Comparison of ENCODE assay signal across 8 mouse cellular contexts in genomic region chr9:31281011-31281662, GRCm38 (mm10). TPM values are rescaled to one million over a fixed set of nuclear protein-coding genes. Genes with fewer than 3 reads are reported as not detected.
DNase-seq lines count a peak whose midpoint lies in the region; ATAC-seq and TF ChIP-seq lines count a peak whose summit lies in the region.

No protein-coding gene starts in this region.

- H3K27ac ChIP-seq in intestine, postnatal 0 days (ENCODE audit: low read depth, low read length) = peak overlapping the region; percentile 98
- H3K27ac ChIP-seq in neural tube, embryonic 15.5 days (replicated peaks) = peak overlapping the region; percentile 100

- peak; percentile 60 for ATAC-seq in intestine, postnatal 0 days
- peak; percentile 68 for ATAC-seq in neural tube, embryonic 15.5 days (ENCODE audit: low FRiP score)

- no peaks in the 10 kb centered on the region; the same call in 1 of the 2 replicates for H3K4me1 ChIP-seq in intestine, postnatal 0 days (replicated peaks; ENCODE audit: control insufficient read depth, insufficient read depth, low read length)
- peaks cover 4% of the 10 kb centered on the region for H3K4me1 ChIP-seq in lung, adult 2 months (ENCODE audit: control insufficient read depth, insufficient read depth, low read length)
- peaks cover 25% of the 10 kb centered on the region for H3K4me1 ChIP-seq in neural tube, embryonic 15.5 days

- H3K36me3 ChIP-seq in intestine, postnatal 0 days (ENCODE audit: control insufficient read depth, insufficient read depth) = no peaks in the 10 kb centered on the region
- H3K36me3 ChIP-seq in neural tube, embryonic 15.5 days = no peaks in the 10 kb centered on the region

- H3K9ac ChIP-seq in intestine, postnatal 0 days (ENCODE audit: low read depth, low read length) = peak overlapping the region; percentile 95
- H3K9ac ChIP-seq in neural tube, embryonic 15.5 days (replicated peaks) = peak overlapping the region; percentile 96

- WGBS in intestine, postnatal 0 days = 0% methylated on average over 38 of the region's 63 CpGs
- WGBS in lung, adult 2 months = under 1% methylated on average over 63 of the region's 63 CpGs
- WGBS in neural tube, embryonic 15.5 days = under 1% methylated on average over 59 of the region's 63 CpGs

- peak overlapping the region; percentile 84 for H3K4me2 ChIP-seq in intestine, postnatal 0 days (replicated peaks; ENCODE audit: low read depth)
- H3K4me2 ChIP-seq in neural tube, embryonic 15.5 days = peak overlapping the region; percentile 79

- no peaks in the 10 kb centered on the region for H3K9me3 ChIP-seq in intestine, postnatal 0 days (ENCODE audit: control insufficient read depth)
- H3K9me3 ChIP-seq in neural tube, embryonic 15.5 days (replicated peaks) = no peaks in the 10 kb centered on the region

- peak overlapping the region; percentile 91 for H3K4me3 ChIP-seq in intestine, postnatal 0 days (ENCODE audit: low read depth, low read length)
- peak overlapping the region; percentile 97 for H3K4me3 ChIP-seq in lung, adult 2 months (replicated peaks; ENCODE audit: extremely low read depth, low read depth, low read length)
- peak overlapping the region; percentile 83 for H3K4me3 ChIP-seq in neural tube, embryonic 15.5 days (replicated peaks)

- H3K27me3 ChIP-seq in intestine, postnatal 0 days (replicated peaks; ENCODE audit: control insufficient read depth, insufficient read depth, low read length) = no peaks in the 10 kb centered on the region
- no peaks in the 10 kb centered on the region for H3K27me3 ChIP-seq in neural tube, embryonic 15.5 days (replicated peaks)

- no peak for TF ChIP-seq POLR2A in lung, adult 2 months (IDR thresholded peaks at IDR 0.05; ENCODE audit: borderline replicate concordance, extremely low read depth, low read depth, low read length)

- DNase-seq in urinary bladder, adult 2 months (ENCODE audit: low spot score) = peak; percentile 88
- DNase-seq in urinary bladder, postnatal 25 days (ENCODE audit: low spot score) = no peak
- DNase-seq in cerebellum, postnatal 25 days = peak; percentile 93 to 97
- peak; percentile 86 to 90 for DNase-seq in heart, adult 18-20 months
- no peak for DNase-seq in lung, adult 2 months
- no peak for DNase-seq in layer of hippocampus, postnatal 14 days (ENCODE audit: low spot score in 2 of 2)

- TF ChIP-seq CTCF in intestine, postnatal 0 days (IDR thresholded peaks at IDR 0.05; ENCODE audit: low read depth) = no peak
- no peak for TF ChIP-seq CTCF in lung, adult 2 months (IDR thresholded peaks at IDR 0.05; ENCODE audit: insufficient read depth, low read length)

RNA-seq across cellular contexts. Expression of gene Prdm10, which starts 0.8 kb away (rescaled TPM):
- 6.7 and 7.4 TPM in 2 replicates for polyA plus RNA-seq in urinary bladder, adult 2 months (2012; rRNA removed)
- 1 to 10 TPM; 4.2 to 5.0 TPM for total RNA-seq in heart, adult 18-20 months (2021)
- polyA plus RNA-seq in intestine, postnatal 0 days (2015; fragmentation: Nextera tagmentation; extraction: Ambion mirVana) = 1.0 and 1.2 TPM in 2 replicates
- 6.3 and 7.3 TPM in 2 replicates for polyA plus RNA-seq in lung, adult 2 months (2012; rRNA removed)
- polyA plus RNA-seq in neural tube, embryonic 15.5 days (2015; fragmentation: Nextera tagmentation; extraction: Ambion mirVana) = 6.4 and 7.3 TPM in 2 replicates
- total RNA-seq in layer of hippocampus, postnatal 14 days (2021) = 10 to 100 TPM; 16.8 to 17.2 TPM

Comparison
In these comparisons a context has a peak if more than half of its experiments do, and no peak if none do; other contexts are left out.
1. DNase-seq: peak in urinary bladder, adult 2 months (single experiment), cerebellum, postnatal 25 days (2 of 2) and heart, adult 18-20 months (2 of 2); none in urinary bladder, postnatal 25 days (single experiment), lung, adult 2 months (single experiment) and layer of hippocampus, postnatal 14 days (0 of 2).
2. Peak in every context shown above with its lines, with median percentiles within 50 percentile points of each other: H3K4me3 ChIP-seq.